Mouse (Mus musculus) midbrain, embryonic 11.5 days (tissue): ENCODE results near the gene Slc30a5. TPM values are rescaled to one million over a fixed set of nuclear protein-coding genes. Genes with fewer than 3 reads are reported as not detected.

ENCODE experiments used
- ATAC-seq: fragments of 200-750 bp; cut with Nextera tagmentation; 2 replicates; pipeline ENCODE4 v1.8.0; 2017; ENCODE audit warnings: moderate TSS enrichment, moderate library complexity; ENCODE audit not compliant: low FRiP score
- DNase-seq: peaks from one replicate; pipeline ENCODE4 v3.0.0; 2015; ENCODE audit warnings: low spot score; ENCODE audit errors: missing footprints
- H3K27ac ChIP-seq: fragments of 300-500 bp; sonication (generic); 2 replicates; pipeline ENCODE4 v1.5.1; 2014; ENCODE audit warnings: low read depth, low read length
- H3K27me3 ChIP-seq: fragments of 300-500 bp; sonication (generic); 2 replicates; pipeline ENCODE4 v1.6.1; 2014; ENCODE audit warnings: mild to moderate bottlenecking, low read length, moderate library complexity, mixed read lengths; ENCODE audit not compliant: control insufficient read depth, insufficient read depth
- H3K36me3 ChIP-seq: fragments of 300-500 bp; sonication (generic); 2 replicates; pipeline ENCODE4 v1.6.1; 2014; ENCODE audit warnings: mild to moderate bottlenecking, low read length, moderate library complexity, mixed read lengths; ENCODE audit not compliant: control insufficient read depth, insufficient read depth
- H3K4me1 ChIP-seq: fragments of 300-500 bp; sonication (generic); 2 replicates; pipeline ENCODE4 v1.6.1; 2014; ENCODE audit warnings: low read length; ENCODE audit not compliant: control insufficient read depth, insufficient read depth
- H3K4me2 ChIP-seq: fragments of 300-500 bp; sonication (generic); 2 replicates; pipeline ENCODE4 v1.6.1; 2014; ENCODE audit warnings: mild to moderate bottlenecking, moderate library complexity
- H3K4me3 ChIP-seq: fragments of 300-500 bp; sonication (generic); 2 replicates; pipeline ENCODE4 v1.5.1; 2014; ENCODE audit warnings: low read depth, low read length
- H3K9ac ChIP-seq: fragments of 300-500 bp; sonication (generic); 2 replicates; pipeline ENCODE4 v1.6.1; 2014; ENCODE audit warnings: low read length
- H3K9me3 ChIP-seq: fragments of 300-500 bp; sonication (generic); 2 replicates; pipeline ENCODE4 v1.6.1; 2016; ENCODE audit warnings: low read length; ENCODE audit not compliant: control insufficient read depth
- WGBS: fragments of 180-500 bp; shearing (Covaris S2); extraction: QIAGEN DNeasy Blood & Tissue Kit; methylation state at CpG from one replicate; pipeline ENCODE4 v1.1.7; 2014; 5-methylcytosine and 5-hydroxymethylcytosine counted together
- polyA plus RNA-seq: library from polyadenylated mRNA; unstranded; fragments of >200 nt; fragmentation: Nextera tagmentation; extraction: Ambion mirVana; gene quantifications from 2 replicates; pipeline ENCODE4 v1.2.1, GENCODE M21; 2014

Gene Slc30a5
- polyA plus RNA-seq, 1 experiment from 2014 or later: 46.2 TPM

DNA sequence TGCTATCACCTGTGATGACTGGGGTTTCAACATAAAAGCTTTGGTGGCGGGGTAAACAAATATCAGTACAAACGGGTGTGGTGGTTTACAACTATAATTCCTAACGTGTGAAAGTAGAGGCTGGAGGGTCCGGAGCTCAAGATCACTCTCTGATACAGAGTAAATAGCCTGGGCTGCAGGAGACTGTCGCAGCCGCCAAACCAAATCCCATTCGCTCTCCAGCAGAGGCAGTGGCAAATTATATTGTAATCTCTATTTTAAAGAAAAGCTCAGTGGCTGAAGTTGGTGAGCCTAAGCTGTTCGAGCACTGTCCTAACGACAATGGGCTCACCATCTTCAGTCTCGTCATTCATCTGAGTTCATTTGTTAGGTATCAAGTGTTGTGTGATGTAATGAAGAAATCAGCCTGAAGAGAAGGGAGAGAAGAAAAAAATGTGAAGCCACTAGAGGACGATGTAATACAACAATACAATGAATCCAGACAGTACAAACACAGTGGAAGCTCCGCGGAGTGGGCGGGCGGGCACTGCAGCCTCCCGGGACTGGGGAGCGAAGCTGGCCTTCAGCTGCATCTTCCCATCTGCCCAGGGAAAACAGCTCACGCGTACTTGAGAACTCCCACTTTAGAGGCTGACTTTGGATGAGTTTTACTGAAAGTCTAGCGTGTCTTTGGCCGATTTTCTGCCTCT lies 13.8 kb upstream of the Slc30a5 start:
- Histone ChIP-seq H3K27ac (no peak overlapping the region), H3K9ac (peak overlapping the region; percentile 4; the same call in 1 of the 2 replicates), H3K36me3 (no peaks in the 10 kb centered on the region), H3K4me3 (no peak overlapping the region), H3K9me3 (no peaks in the 10 kb centered on the region), H3K4me2 (peak overlapping the region; percentile 10; the same call in 1 of the 2 replicates), H3K4me1 (0 out of 2 replicates have a peak, but pooled peaks cover 3% of the 10 kb centered on the region), H3K27me3 (no peaks in the 10 kb centered on the region)
- peak; percentile 57; the same call in 1 of the 2 replicates for ATAC-seq
- 52% methylated on average over 21 of the region's 21 CpGs for WGBS
- no peak for DNase-seq

DNA sequence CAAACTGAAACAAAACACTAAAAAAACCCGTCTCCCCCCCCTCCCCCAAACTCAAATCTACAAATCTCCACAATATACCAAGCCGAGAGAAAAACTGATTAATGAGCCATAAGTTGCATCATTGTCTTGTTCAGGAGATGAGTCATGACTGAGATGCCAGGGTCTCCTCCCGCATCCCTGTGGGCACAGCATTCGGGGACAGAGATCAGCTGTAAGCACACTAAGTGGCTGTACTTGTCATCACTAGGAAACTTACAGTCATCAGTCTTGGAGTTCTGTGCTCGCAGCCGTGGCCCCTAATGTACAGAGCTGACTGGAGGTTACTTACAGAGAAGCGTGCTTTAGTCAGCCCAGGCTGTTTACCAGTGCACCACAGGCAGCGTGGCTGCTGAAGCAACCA lies 13.0 kb upstream of the Slc30a5 start:
- no peak overlapping the region for H3K9ac ChIP-seq
- H3K4me2 ChIP-seq: no peak overlapping the region
- 0 out of 2 replicates have a peak, but pooled peaks cover 3% of the 10 kb centered on the region for H3K4me1 ChIP-seq
- no peaks in the 10 kb centered on the region for H3K27me3 ChIP-seq
- no peaks in the 10 kb centered on the region for H3K36me3 ChIP-seq
- WGBS: 90% methylated on average over 8 of the region's 8 CpGs
- DNase-seq: no peak
- H3K27ac ChIP-seq: no peak overlapping the region
- no peaks in the 10 kb centered on the region for H3K9me3 ChIP-seq
- no peak for ATAC-seq
- H3K4me3 ChIP-seq: no peak overlapping the region

GRCm38 (mm10) chr13:100843944-100844343 lies 10.7 kb upstream of the Slc30a5 start:
- DNase-seq: no peak
- 77% methylated on average over 2 of the region's 2 CpGs for WGBS
- Histone ChIP-seq H3K9ac (no peak overlapping the region), H3K27ac (no peak overlapping the region), H3K4me1 (0 out of 2 replicates have a peak, but pooled peaks cover 3% of the 10 kb centered on the region), H3K4me3 (no peak overlapping the region), H3K36me3 (no peaks in the 10 kb centered on the region), H3K27me3 (no peaks in the 10 kb centered on the region), H3K4me2 (no peak overlapping the region), H3K9me3 (no peaks in the 10 kb centered on the region)
- ATAC-seq: no peak

DNA sequence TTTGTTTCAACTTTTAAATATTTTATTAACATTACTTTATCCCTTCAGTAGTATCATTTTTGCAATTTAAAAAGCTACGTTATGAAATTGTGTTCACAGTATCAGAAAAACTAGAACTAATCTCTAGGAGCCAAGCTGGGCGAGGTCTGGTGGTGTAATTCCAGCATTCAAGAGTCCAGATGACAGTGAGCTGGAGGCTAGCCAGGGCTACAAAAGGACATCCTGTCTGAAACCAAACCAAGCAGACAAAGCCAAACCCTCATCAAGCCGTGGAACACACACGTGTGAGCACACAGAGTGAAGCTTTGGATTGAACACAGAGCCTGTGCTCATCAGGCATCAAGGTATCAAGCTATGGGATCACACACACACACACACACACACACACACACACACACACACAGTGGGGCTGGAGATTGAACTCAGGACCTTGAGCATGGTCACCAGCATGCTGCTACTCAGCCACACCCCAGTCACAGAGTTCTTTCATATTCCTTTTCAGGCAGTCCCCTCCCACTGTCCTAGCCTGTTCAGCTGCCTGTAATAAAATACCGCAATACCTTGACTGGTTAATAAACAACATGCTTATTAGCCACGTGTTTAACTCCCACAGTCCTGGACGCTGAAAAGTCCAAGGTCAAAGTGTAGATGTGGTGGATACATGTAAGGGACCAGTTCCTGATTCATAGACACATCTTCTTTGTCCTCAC lies 9.9 kb upstream of the Slc30a5 start:
- no peak overlapping the region for H3K9ac ChIP-seq
- 0 out of 2 replicates have a peak, but pooled peaks cover 3% of the 10 kb centered on the region for H3K4me1 ChIP-seq
- H3K36me3 ChIP-seq: no peaks in the 10 kb centered on the region
- H3K9me3 ChIP-seq: no peaks in the 10 kb centered on the region
- no peak overlapping the region for H3K27ac ChIP-seq
- DNase-seq: no peak
- H3K4me3 ChIP-seq: no peak overlapping the region
- no peak for ATAC-seq
- H3K4me2 ChIP-seq: no peak overlapping the region
- no peaks in the 10 kb centered on the region for H3K27me3 ChIP-seq
- WGBS: 82% methylated on average over 7 of the region's 7 CpGs

DNA sequence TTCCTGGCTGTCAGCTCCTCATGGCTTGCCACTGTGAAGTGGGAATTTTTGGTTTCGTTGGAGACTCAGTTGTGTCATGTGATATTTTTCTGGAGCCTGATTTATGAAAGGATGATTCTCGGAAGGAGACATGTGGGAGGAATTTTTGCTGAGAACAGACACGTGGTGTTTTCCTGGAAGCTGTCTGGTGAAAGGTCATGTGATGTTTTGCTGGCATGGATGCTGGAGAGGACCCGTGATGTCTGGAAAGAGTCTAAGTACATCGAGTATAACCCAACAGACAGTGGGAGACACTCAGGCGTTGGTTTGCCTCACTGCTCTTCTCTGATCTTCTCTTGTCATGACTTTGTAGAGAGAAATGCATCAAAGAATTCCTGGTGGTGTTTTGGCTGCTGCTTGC lies 8.5 kb upstream of the Slc30a5 start:
- Histone ChIP-seq H3K4me1 (no peaks in the 10 kb centered on the region), H3K4me2 (no peak overlapping the region), H3K27me3 (no peaks in the 10 kb centered on the region), H3K9me3 (no peaks in the 10 kb centered on the region), H3K27ac (no peak overlapping the region), H3K36me3 (no peaks in the 10 kb centered on the region), H3K4me3 (no peak overlapping the region), H3K9ac (no peak overlapping the region)
- ATAC-seq (no peak), DNase-seq (no peak)
- 81% methylated on average over 6 of the region's 6 CpGs for WGBS

DNA sequence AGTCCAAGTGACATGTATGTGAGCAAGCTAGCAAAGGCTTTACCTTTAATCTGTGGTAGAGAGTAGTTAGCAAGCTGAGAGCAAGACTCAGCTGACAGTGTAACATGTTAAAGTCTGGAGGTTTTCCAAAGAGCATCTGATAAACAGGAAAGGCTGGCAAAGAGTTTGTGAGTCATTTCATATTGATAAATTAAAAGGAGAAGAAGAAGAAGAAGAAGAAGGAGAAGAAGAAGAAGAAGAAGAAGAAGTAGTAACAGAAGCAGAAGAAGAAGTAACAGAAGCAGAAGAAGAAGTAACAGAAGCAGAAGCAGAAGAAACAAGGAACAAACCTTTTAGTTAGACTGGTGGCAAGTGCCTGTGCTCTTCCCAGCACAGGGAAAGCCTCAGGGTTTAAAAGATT lies 1.6 kb upstream of the Slc30a5 start:
- Histone ChIP-seq H3K4me3 (no peak overlapping the region), H3K4me1 (peaks cover 8% of the 10 kb centered on the region; the same call in 1 of the 2 replicates), H3K4me2 (no peak overlapping the region), H3K9me3 (no peaks in the 10 kb centered on the region), H3K27me3 (no peaks in the 10 kb centered on the region), H3K27ac (no peak overlapping the region), H3K9ac (no peak overlapping the region), H3K36me3 (no peaks in the 10 kb centered on the region)
- no peak for ATAC-seq
- DNase-seq: no peak

- no peaks in the 10 kb centered on the region for H3K9me3 ChIP-seq
- no peak for DNase-seq
- H3K27me3 ChIP-seq: no peaks in the 10 kb centered on the region
- H3K9ac ChIP-seq: peak overlapping the region; percentile 28; the same call in 1 of the 2 replicates
- 58% methylated on average over 6 of the region's 6 CpGs for WGBS
- no peak overlapping the region for H3K4me2 ChIP-seq
- H3K4me1 ChIP-seq: peaks cover 8% of the 10 kb centered on the region; the same call in 1 of the 2 replicates
- H3K4me3 ChIP-seq: peak overlapping the region; percentile 98; the same call in 1 of the 2 replicates
- no peaks in the 10 kb centered on the region for H3K36me3 ChIP-seq
- no peak for ATAC-seq
- H3K27ac ChIP-seq: no peak overlapping the region
These were observed 394 bp upstream of the Slc30a5 start for GRCm38 (mm10) chr13:100833640-100834002.

DNA sequence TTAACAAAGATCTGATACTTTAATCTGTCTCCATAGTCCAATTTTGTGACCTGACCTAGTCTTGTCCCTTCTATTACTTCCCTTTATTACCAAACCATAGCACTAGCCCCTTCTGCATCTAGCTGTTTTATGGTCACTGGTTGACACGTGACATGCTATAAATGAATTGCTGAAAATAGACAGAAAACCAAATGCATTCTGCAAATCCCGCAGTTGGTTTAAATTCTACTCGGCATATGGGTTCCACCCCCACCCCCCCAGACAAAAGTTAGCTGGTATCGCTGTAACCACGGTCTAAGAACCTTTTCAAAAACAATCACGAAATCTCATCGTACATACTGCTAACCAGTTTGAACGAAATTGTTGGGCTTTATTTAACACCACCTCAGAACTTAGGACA lies 1.0 kb downstream of the Slc30a5 start:
- Histone ChIP-seq H3K9me3 (no peaks in the 10 kb centered on the region), H3K9ac (peak overlapping the region; percentile 93), H3K4me1 (peaks cover 8% of the 10 kb centered on the region; the same call in 1 of the 2 replicates), H3K27me3 (no peaks in the 10 kb centered on the region), H3K4me3 (peak overlapping the region; percentile 98), H3K4me2 (peak overlapping the region; percentile 49), H3K27ac (no peak overlapping the region), H3K36me3 (no peaks in the 10 kb centered on the region)
- DNase-seq (peak; percentile 90), ATAC-seq (no peak)
- 13% methylated on average over 8 of the region's 8 CpGs for WGBS

DNA sequence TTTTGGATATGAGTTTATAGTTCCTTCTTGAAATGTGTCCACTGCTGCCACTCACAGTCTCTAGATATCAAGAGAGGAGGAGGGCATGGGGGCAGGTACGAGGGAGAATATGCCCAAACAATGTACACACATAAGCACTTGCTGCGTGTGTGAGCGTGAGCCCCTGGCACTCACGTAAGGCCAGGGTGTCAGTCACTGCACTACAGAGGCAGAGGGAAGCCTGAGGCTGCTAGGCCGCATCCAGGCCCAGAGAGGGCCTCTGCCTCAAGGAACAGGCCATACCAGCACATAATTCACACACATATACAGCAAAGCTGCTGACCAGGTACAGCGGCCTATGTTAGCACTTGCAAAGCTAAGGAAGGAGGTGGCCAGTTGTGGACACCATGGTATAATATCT lies 2.1 kb downstream of the Slc30a5 start:
- WGBS: 88% methylated on average over 6 of the region's 6 CpGs
- ATAC-seq (no peak), DNase-seq (peak; percentile 75)
- Histone ChIP-seq H3K4me1 (peaks cover 8% of the 10 kb centered on the region; the same call in 1 of the 2 replicates), H3K4me2 (no peak overlapping the region), H3K9ac (no peak overlapping the region), H3K27me3 (no peaks in the 10 kb centered on the region), H3K36me3 (no peaks in the 10 kb centered on the region), H3K27ac (no peak overlapping the region), H3K4me3 (no peak overlapping the region), H3K9me3 (no peaks in the 10 kb centered on the region)
